Mouse (Mus musculus): ENCODE data around the gene Lamb1. TPM values are rescaled to one million over a fixed set of nuclear protein-coding genes. Genes with fewer than 3 reads are reported as not detected.

Lamb1 gene
- polyA plus RNA-seq, 1 experiment from 2014 or later = 31.7 TPM

- no peaks in the 10 kb centered on the region for H3K36me3 ChIP-seq (ENCODE audit: control insufficient read depth, insufficient read depth, low read length)
- H3K4me3 ChIP-seq (ENCODE audit: low read depth, low read length) = no peak overlapping the region
- TF ChIP-seq EP300 (optimal IDR thresholded peaks at IDR 0.05) = no peak
- TF ChIP-seq CTCF (IDR thresholded peaks at IDR 0.05; ENCODE audit: low read depth) = no peak
- DNase-seq (ENCODE audit: low spot score) (no peak), ATAC-seq (ENCODE audit: low FRiP score, low TSS enrichment) (no peak)
- WGBS = 72% methylated on average over 8 of the region's 8 CpGs
- no peak overlapping the region for H3K9ac ChIP-seq (ENCODE audit: low read length)
- H3K27ac ChIP-seq (replicated peaks) = no peak overlapping the region
- no peaks in the 10 kb centered on the region for H3K9me3 ChIP-seq (ENCODE audit: control insufficient read depth, low read length)
- H3K27me3 ChIP-seq (ENCODE audit: control insufficient read depth, insufficient read depth, low read length) = no peaks in the 10 kb centered on the region
- no peak overlapping the region for H3K4me2 ChIP-seq (replicated peaks; ENCODE audit: low read depth)
- no peaks in the 10 kb centered on the region for H3K4me1 ChIP-seq (replicated peaks; ENCODE audit: control insufficient read depth, insufficient read depth)
Measured at GRCm38 (mm10) chr12:31225451-31225850, 39.6 kb upstream of the Lamb1 start.

GRCm38 (mm10) chr12:31227167-31227566 is 37.9 kb upstream of the Lamb1 start:
- H3K4me3 ChIP-seq (ENCODE audit: low read depth, low read length) = no peak overlapping the region
- no peaks in the 10 kb centered on the region for H3K27me3 ChIP-seq (ENCODE audit: control insufficient read depth, insufficient read depth, low read length)
- H3K9me3 ChIP-seq (ENCODE audit: control insufficient read depth, low read length) = no peaks in the 10 kb centered on the region
- no peak overlapping the region for H3K4me2 ChIP-seq (replicated peaks; ENCODE audit: low read depth)
- peak; percentile 63; the same call in 1 of the 2 replicates for ATAC-seq (ENCODE audit: low FRiP score, low TSS enrichment)
- no peaks in the 10 kb centered on the region for H3K4me1 ChIP-seq (replicated peaks; ENCODE audit: control insufficient read depth, insufficient read depth)
- H3K27ac ChIP-seq (replicated peaks) = no peak overlapping the region
- no peak overlapping the region for H3K9ac ChIP-seq (ENCODE audit: low read length)
- no peak for DNase-seq (ENCODE audit: low spot score)
- 48% methylated on average over 3 of the region's 3 CpGs for WGBS
- no peak for TF ChIP-seq EP300 (optimal IDR thresholded peaks at IDR 0.05)
- TF ChIP-seq CTCF (IDR thresholded peaks at IDR 0.05; ENCODE audit: low read depth) = no peak
- no peaks in the 10 kb centered on the region for H3K36me3 ChIP-seq (ENCODE audit: control insufficient read depth, insufficient read depth, low read length)

- ATAC-seq (ENCODE audit: low FRiP score, low TSS enrichment) = no peak
- peak; percentile 48 for DNase-seq (ENCODE audit: low spot score)
- Histone ChIP-seq H3K9me3 (ENCODE audit: control insufficient read depth, low read length) (no peaks in the 10 kb centered on the region), H3K4me1 (replicated peaks; ENCODE audit: control insufficient read depth, insufficient read depth) (no peaks in the 10 kb centered on the region), H3K27ac (replicated peaks) (no peak overlapping the region), H3K4me3 (ENCODE audit: low read depth, low read length) (no peak overlapping the region), H3K27me3 (ENCODE audit: control insufficient read depth, insufficient read depth, low read length) (no peaks in the 10 kb centered on the region), H3K9ac (ENCODE audit: low read length) (no peak overlapping the region), H3K36me3 (ENCODE audit: control insufficient read depth, insufficient read depth, low read length) (no peaks in the 10 kb centered on the region), H3K4me2 (replicated peaks; ENCODE audit: low read depth) (no peak overlapping the region)
- WGBS = 52% methylated on average over 7 of the region's 7 CpGs
- no peak for TF ChIP-seq EP300 (optimal IDR thresholded peaks at IDR 0.05)
- TF ChIP-seq CTCF (IDR thresholded peaks at IDR 0.05; ENCODE audit: low read depth) = no peak
Measured at GRCm38 (mm10) chr12:31228878-31229277, 36.2 kb upstream of the Lamb1 start.

- no peak for TF ChIP-seq EP300 (optimal IDR thresholded peaks at IDR 0.05)
- no peak for TF ChIP-seq CTCF (IDR thresholded peaks at IDR 0.05; ENCODE audit: low read depth)
- H3K4me3 ChIP-seq (ENCODE audit: low read depth, low read length) = no peak overlapping the region
- H3K4me1 ChIP-seq (replicated peaks; ENCODE audit: control insufficient read depth, insufficient read depth) = peaks cover 5% of the 10 kb centered on the region; the same call in 1 of the 2 replicates
- no peak overlapping the region for H3K4me2 ChIP-seq (replicated peaks; ENCODE audit: low read depth)
- DNase-seq (ENCODE audit: low spot score) (no peak), ATAC-seq (ENCODE audit: low FRiP score, low TSS enrichment) (no peak)
- no peak overlapping the region for H3K27ac ChIP-seq (replicated peaks)
- no peaks in the 10 kb centered on the region for H3K27me3 ChIP-seq (ENCODE audit: control insufficient read depth, insufficient read depth, low read length)
- H3K9ac ChIP-seq (ENCODE audit: low read length) = no peak overlapping the region
- 93% methylated on average over 1 of the region's 1 CpGs for whole genome bisulfite sequencing
- H3K36me3 ChIP-seq (ENCODE audit: control insufficient read depth, insufficient read depth, low read length) = no peaks in the 10 kb centered on the region
- H3K9me3 ChIP-seq (ENCODE audit: control insufficient read depth, low read length) = no peaks in the 10 kb centered on the region
Measured at GRCm38 (mm10) chr12:31232635-31233034, 32.4 kb upstream of the Lamb1 start.

GRCm38 (mm10) chr12:31235018-31235417 is 30.0 kb upstream of the Lamb1 start:
- DNase-seq (ENCODE audit: low spot score) (no peak), ATAC-seq (ENCODE audit: low FRiP score, low TSS enrichment) (no peak)
- Histone ChIP-seq H3K4me1 (replicated peaks; ENCODE audit: control insufficient read depth, insufficient read depth) (peaks cover 5% of the 10 kb centered on the region; the same call in 1 of the 2 replicates), H3K4me2 (replicated peaks; ENCODE audit: low read depth) (no peak overlapping the region), H3K36me3 (ENCODE audit: control insufficient read depth, insufficient read depth, low read length) (no peaks in the 10 kb centered on the region), H3K9ac (ENCODE audit: low read length) (no peak overlapping the region), H3K4me3 (ENCODE audit: low read depth, low read length) (no peak overlapping the region), H3K27ac (replicated peaks) (no peak overlapping the region), H3K27me3 (ENCODE audit: control insufficient read depth, insufficient read depth, low read length) (no peaks in the 10 kb centered on the region), H3K9me3 (ENCODE audit: control insufficient read depth, low read length) (no peaks in the 10 kb centered on the region)
- TF ChIP-seq EP300 (optimal IDR thresholded peaks at IDR 0.05) (no peak), CTCF (IDR thresholded peaks at IDR 0.05; ENCODE audit: low read depth) (no peak)
- 79% methylated on average over 6 of the region's 6 CpGs for WGBS

- Histone ChIP-seq H3K4me3 (ENCODE audit: low read depth, low read length) (no peak overlapping the region), H3K36me3 (ENCODE audit: control insufficient read depth, insufficient read depth, low read length) (no peaks in the 10 kb centered on the region), H3K4me1 (replicated peaks; ENCODE audit: control insufficient read depth, insufficient read depth) (peaks cover 5% of the 10 kb centered on the region; the same call in 1 of the 2 replicates), H3K27ac (replicated peaks) (0 out of 2 replicates have a peak overlapping the region, but pooled peaks have one; percentile 13), H3K27me3 (ENCODE audit: control insufficient read depth, insufficient read depth, low read length) (no peaks in the 10 kb centered on the region), H3K9ac (ENCODE audit: low read length) (no peak overlapping the region), H3K9me3 (ENCODE audit: control insufficient read depth, low read length) (no peaks in the 10 kb centered on the region), H3K4me2 (replicated peaks; ENCODE audit: low read depth) (no peak overlapping the region)
- TF ChIP-seq EP300 (optimal IDR thresholded peaks at IDR 0.05) (no peak), CTCF (IDR thresholded peaks at IDR 0.05; ENCODE audit: low read depth) (no peak)
- DNase-seq (ENCODE audit: low spot score) (no peak), ATAC-seq (ENCODE audit: low FRiP score, low TSS enrichment) (peak; percentile 12; the same call in 1 of the 2 replicates)
- 47% methylated on average over 12 of the region's 12 CpGs for WGBS
Measured at GRCm38 (mm10) chr12:31236861-31237595, 28.0 kb upstream of the Lamb1 start.

Measured in stomach, postnatal 0 days (tissue).